Mouse (Mus musculus): ENCODE measurements around the gene Olfr763.

Olfr763 gene

DNA sequence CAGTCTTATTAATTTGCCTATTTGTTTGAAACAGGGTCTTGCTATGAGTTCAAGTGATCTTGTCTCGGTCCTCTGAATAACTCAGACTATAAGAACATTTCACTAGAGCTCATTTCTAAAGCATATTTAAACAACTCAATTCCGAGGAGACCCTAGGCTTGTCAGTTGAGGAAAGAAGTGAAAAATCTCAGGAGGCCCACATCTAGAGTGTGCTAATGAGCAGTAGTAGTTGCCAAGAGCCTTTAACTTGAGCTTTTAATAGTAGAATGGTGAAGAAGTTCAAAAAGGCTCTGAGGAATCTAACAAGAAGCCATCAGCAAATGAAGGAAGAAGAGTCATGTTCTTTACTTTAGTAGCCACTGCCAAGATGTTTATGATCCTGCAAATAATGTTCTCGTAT lies 29.2 kb downstream of the Olfr763 start, which contains the start of gene Olfr764-ps1:
Gene Olfr764-ps1, minus strand, starts transcription at position 101 of the 400 bp plus-strand sequence.
- in situ Hi-C loops (cut with MboI; ENCODE audit: low sequenced_read_pairs), result loop anchor here (25.0 kb wide), 1 partner anchor 1048 kb away; no protein-coding TSS in a partner anchor

GRCm38 (mm10) chr10:129049898-129050297 lies 39.3 kb downstream of the Olfr763 start, which contains the start of gene Olfr765:
Gene Olfr765 (minus strand): TSS chr10:129049998.
- in situ Hi-C loops (cut with MboI; ENCODE audit: low sequenced_read_pairs), result loop anchor here (25.0 kb wide), 1 partner anchor 1037 kb away; no protein-coding TSS in a partner anchor

Measured in CH12F3 (cell line).